Mouse (Mus musculus) stomach, embryonic 16.5 days (tissue): ENCODE results near the gene Gm11084. TPM values are rescaled to one million over a fixed set of nuclear protein-coding genes. Genes with fewer than 3 reads are reported as not detected.
A peak's percentile ranks its signal among the peaks of the same experiment; 100 is the strongest.

Experiments used
- ATAC-seq: fragments of 200-750 bp; cut with Nextera tagmentation; 2 replicates; pipeline ENCODE4 v1.8.0; 2017; ENCODE audit warnings: moderate number of reproducible peaks, moderate TSS enrichment; ENCODE audit not compliant: insufficient read depth, low FRiP score
- H3K27ac ChIP-seq: fragments of 300-500 bp; sonication (generic); 2 replicates; pipeline ENCODE4 v1.5.1; 2014; ENCODE audit warnings: low read length
- H3K27me3 ChIP-seq: fragments of 300-500 bp; sonication (generic); 2 replicates; pipeline ENCODE4 v1.6.1; 2014; ENCODE audit warnings: low read length, control low read depth, mixed read lengths; ENCODE audit not compliant: control insufficient read depth, insufficient read depth
- H3K36me3 ChIP-seq: fragments of 300-500 bp; sonication (generic); 2 replicates; pipeline ENCODE4 v1.6.1; 2014; ENCODE audit warnings: low read length; ENCODE audit not compliant: control insufficient read depth, insufficient read depth
- H3K4me1 ChIP-seq: fragments of 300-500 bp; sonication (generic); 2 replicates; pipeline ENCODE4 v1.6.1; 2014; ENCODE audit warnings: low read length, control low read depth, mixed read lengths; ENCODE audit not compliant: control insufficient read depth, insufficient read depth
- H3K4me2 ChIP-seq: fragments of 300-500 bp; sonication (generic); 2 replicates; pipeline ENCODE4 v1.6.1; 2014; ENCODE audit warnings: low read depth, low read length, mixed read lengths
- H3K4me3 ChIP-seq: fragments of 300-500 bp; sonication (generic); replicated peaks from 2 replicates; pipeline ENCODE4 v1.5.1; 2014; ENCODE audit warnings: mild to moderate bottlenecking, low read length
- H3K9ac ChIP-seq: fragments of 300-500 bp; sonication (generic); 2 replicates; pipeline ENCODE4 v1.6.1; 2014; ENCODE audit warnings: low read length
- H3K9me3 ChIP-seq: fragments of 300-500 bp; sonication (generic); replicated peaks from 2 replicates; pipeline ENCODE4 v1.6.1; 2016; ENCODE audit warnings: low read length, control low read depth; ENCODE audit not compliant: control insufficient read depth
- WGBS: fragments of 180-500 bp; shearing (Covaris S2); extraction: QIAGEN DNeasy Blood & Tissue Kit; methylation state at CpG from one replicate; pipeline ENCODE4 v1.1.7; 2014; 5-methylcytosine and 5-hydroxymethylcytosine counted together
- polyA plus RNA-seq: library from polyadenylated mRNA; unstranded; fragments of >200 nt; fragmentation: Nextera tagmentation; extraction: Ambion mirVana; gene quantifications from 2 replicates; pipeline ENCODE4 v1.2.1, GENCODE M21; 2015

Gene Gm11084
- polyA plus RNA-seq, 1 experiment from 2014 or later = not detected

GRCm38 (mm10) chr2:73012636-73013035 lies 26.1 kb upstream of the Gm11084 start:
- no peaks in the 10 kb centered on the region for H3K36me3 ChIP-seq
- WGBS = 73% methylated on average over 20 of the region's 20 CpGs
- ATAC-seq = no peak

GRCm38 (mm10) chr2:73007472-73007871 lies 21.0 kb upstream of the Gm11084 start:
- WGBS = 89% methylated on average over 9 of the region's 9 CpGs
- no peak for ATAC-seq
- H3K27ac ChIP-seq = no peak overlapping the region

More at GRCm38 (mm10) chr2:73012636-73013035, 26.1 kb upstream of the Gm11084 start:
- H3K27ac ChIP-seq = no peak overlapping the region
- H3K4me2 ChIP-seq = no peak overlapping the region
- no peaks in the 10 kb centered on the region for H3K27me3 ChIP-seq
- H3K4me3 ChIP-seq = no peak overlapping the region
- peaks cover 11% of the 10 kb centered on the region for H3K9me3 ChIP-seq
- no peak overlapping the region for H3K9ac ChIP-seq
- no peaks in the 10 kb centered on the region for H3K4me1 ChIP-seq

GRCm38 (mm10) chr2:73005611-73006515 lies 19.3 kb upstream of the Gm11084 start:
- ATAC-seq = no peak
- Histone ChIP-seq H3K4me1 (peaks cover 19% of the 10 kb centered on the region), H3K9me3 (peaks cover 6% of the 10 kb centered on the region), H3K36me3 (no peaks in the 10 kb centered on the region), H3K27ac (peak overlapping the region; percentile 93), H3K27me3 (no peaks in the 10 kb centered on the region), H3K4me3 (no peak overlapping the region), H3K9ac (peak overlapping the region; percentile 50; the same call in 1 of the 2 replicates), H3K4me2 (no peak overlapping the region)
- 60% methylated on average over 3 of the region's 3 CpGs for WGBS

More at GRCm38 (mm10) chr2:73007472-73007871, 21.0 kb upstream of the Gm11084 start:
- Histone ChIP-seq H3K9me3 (peaks cover 10% of the 10 kb centered on the region), H3K4me3 (no peak overlapping the region), H3K4me1 (peaks cover 19% of the 10 kb centered on the region), H3K9ac (no peak overlapping the region), H3K4me2 (no peak overlapping the region), H3K36me3 (no peaks in the 10 kb centered on the region), H3K27me3 (no peaks in the 10 kb centered on the region)

- ATAC-seq = peak; percentile 94
- H3K27ac ChIP-seq = peak overlapping the region; percentile 93
- H3K4me1 ChIP-seq = peaks cover 19% of the 10 kb centered on the region
- H3K36me3 ChIP-seq = no peaks in the 10 kb centered on the region
- no peaks in the 10 kb centered on the region for H3K27me3 ChIP-seq
- WGBS = 10% methylated on average over 24 of the region's 24 CpGs
- peak overlapping the region; percentile 53 for H3K4me2 ChIP-seq
- peak overlapping the region; percentile 24 for H3K4me3 ChIP-seq
- peak overlapping the region; percentile 76 for H3K9ac ChIP-seq
- H3K9me3 ChIP-seq = 0 out of 2 replicates have a peak, but pooled peaks cover 2% of the 10 kb centered on the region
Measured at GRCm38 (mm10) chr2:73003751-73004717, 17.5 kb upstream of the Gm11084 start.

GRCm38 (mm10) chr2:73003049-73003448 lies 16.5 kb upstream of the Gm11084 start:
- WGBS = 35% methylated on average over 12 of the region's 12 CpGs
- H3K9ac ChIP-seq = no peak overlapping the region
- no peaks in the 10 kb centered on the region for H3K27me3 ChIP-seq
- H3K36me3 ChIP-seq = no peaks in the 10 kb centered on the region
- peak overlapping the region; percentile 53 for H3K4me2 ChIP-seq
- no peak for ATAC-seq
- H3K4me3 ChIP-seq = no peak overlapping the region
- H3K27ac ChIP-seq = peak overlapping the region; percentile 93
- 0 out of 2 replicates have a peak, but pooled peaks cover 2% of the 10 kb centered on the region for H3K9me3 ChIP-seq
- H3K4me1 ChIP-seq = peaks cover 19% of the 10 kb centered on the region

GRCm38 (mm10) chr2:73002451-73002850 lies 15.9 kb upstream of the Gm11084 start:
- no peaks in the 10 kb centered on the region for H3K36me3 ChIP-seq
- no peaks in the 10 kb centered on the region for H3K27me3 ChIP-seq
- 79% methylated on average over 6 of the region's 6 CpGs for WGBS
- no peak for ATAC-seq
- no peak overlapping the region for H3K4me2 ChIP-seq
- no peak overlapping the region for H3K27ac ChIP-seq
- no peak overlapping the region for H3K4me3 ChIP-seq
- 0 out of 2 replicates have a peak, but pooled peaks cover 2% of the 10 kb centered on the region for H3K9me3 ChIP-seq
- H3K4me1 ChIP-seq = peaks cover 19% of the 10 kb centered on the region
- H3K9ac ChIP-seq = no peak overlapping the region

GRCm38 (mm10) chr2:73001994-73002393 lies 15.5 kb upstream of the Gm11084 start:
- Histone ChIP-seq H3K36me3 (no peaks in the 10 kb centered on the region), H3K4me3 (no peak overlapping the region), H3K27ac (no peak overlapping the region), H3K27me3 (no peaks in the 10 kb centered on the region), H3K9ac (no peak overlapping the region), H3K4me1 (peaks cover 21% of the 10 kb centered on the region), H3K9me3 (0 out of 2 replicates have a peak, but pooled peaks cover 2% of the 10 kb centered on the region), H3K4me2 (no peak overlapping the region)
- ATAC-seq = no peak
- 84% methylated on average over 5 of the region's 5 CpGs for whole genome bisulfite sequencing

GRCm38 (mm10) chr2:73000194-73000593 lies 13.7 kb upstream of the Gm11084 start:
- Histone ChIP-seq H3K36me3 (no peaks in the 10 kb centered on the region), H3K4me2 (no peak overlapping the region), H3K27me3 (no peaks in the 10 kb centered on the region), H3K27ac (no peak overlapping the region), H3K4me3 (no peak overlapping the region), H3K9ac (no peak overlapping the region), H3K4me1 (peaks cover 37% of the 10 kb centered on the region), H3K9me3 (0 out of 2 replicates have a peak, but pooled peaks cover 2% of the 10 kb centered on the region)
- ATAC-seq = no peak
- WGBS = 55% methylated on average over 8 of the region's 8 CpGs
